36 mouse cellular contexts compared by ENCODE assay signal in genomic region chr16:13749306-13749705, GRCm38 (mm10). TPM values are rescaled to one million over a fixed set of nuclear protein-coding genes. Genes with fewer than 3 reads are reported as not detected.
"Had no signal": no experiment of that assay in that cellular context is flagged by ENCODE, and none has a peak within 500 bp of the region (broad histone marks: within the 10 kb centered on the region; RNA-seq: fewer than 3 reads in every experiment).

No protein-coding gene starts in this region.

- H3K9ac ChIP-seq: heart, embryonic 12.5 days; hindbrain, embryonic 12.5 days; hindbrain, embryonic 14.5 days; intestine, embryonic 15.5 days; limb, embryonic 12.5 days; liver, embryonic 13.5 days; liver, embryonic 15.5 days had no signal

- ATAC-seq: hindbrain, embryonic 16.5 days; inflammation-experienced regulatory T-cells, adult 6 months; intestine, embryonic 15.5 days had no signal

- H3K36me3 ChIP-seq: heart, embryonic 10.5 days; heart, embryonic 12.5 days; hindbrain, embryonic 10.5 days; hindbrain, embryonic 12.5 days; intestine, embryonic 15.5 days; limb, embryonic 10.5 days; limb, embryonic 12.5 days; liver, embryonic 13.5 days; liver, embryonic 15.5 days had no signal

- H3K4me1 ChIP-seq: heart, embryonic 10.5 days; heart, embryonic 12.5 days; intestine, embryonic 15.5 days; limb, embryonic 10.5 days; limb, embryonic 12.5 days; liver, embryonic 13.5 days had no signal

- H3K27me3 ChIP-seq: heart, embryonic 12.5 days; hindbrain, embryonic 12.5 days; intestine, embryonic 15.5 days; liver, embryonic 15.5 days had no signal

- H3K4me3 ChIP-seq: gastrocnemius, adult 2 months; heart, embryonic 10.5 days; heart, embryonic 12.5 days; hindbrain, embryonic 10.5 days; hindbrain, embryonic 12.5 days; intestine, embryonic 15.5 days; layer of hippocampus, adult 2 months; left cerebral cortex, adult 2 months; limb, embryonic 10.5 days; limb, embryonic 12.5 days; liver, embryonic 13.5 days; liver, embryonic 15.5 days had no signal

- H3K4me2 ChIP-seq: heart, embryonic 12.5 days; hindbrain, embryonic 12.5 days; hindbrain, embryonic 14.5 days; intestine, embryonic 15.5 days; limb, embryonic 12.5 days; liver, embryonic 11.5 days; liver, embryonic 13.5 days; liver, embryonic 15.5 days had no signal

- H3K9me3 ChIP-seq: heart, embryonic 10.5 days; heart, embryonic 12.5 days; hindbrain, embryonic 10.5 days; hindbrain, embryonic 12.5 days; intestine, embryonic 15.5 days; limb, embryonic 10.5 days; limb, embryonic 12.5 days; liver, embryonic 13.5 days; liver, embryonic 15.5 days had no signal

- DNase-seq: gastrocnemius, adult 2 months; gastrocnemius, postnatal 10 days; gastrocnemius, postnatal 25 days; heart, adult 18-20 months; heart, postnatal 10 days; heart, postnatal 4 days; kidney, adult 11 months; kidney, adult 2 months; kidney, postnatal 10 days; kidney, postnatal 25 days; kidney, postnatal 4 days; liver; liver, embryonic 13.5 days had no signal

- H3K27ac ChIP-seq: gastrocnemius, adult 2 months; heart, embryonic 10.5 days; hindbrain, embryonic 10.5 days; hindbrain, embryonic 12.5 days; hindbrain, embryonic 14.5 days; intestine, embryonic 15.5 days; layer of hippocampus, adult 2 months; left cerebral cortex, adult 2 months; limb, embryonic 10.5 days; limb, embryonic 12.5 days; liver, embryonic 13.5 days; liver, embryonic 15.5 days had no signal

RNA-seq across cellular contexts. Expression of gene Pla2g10, which starts 18.5 kb away (rescaled TPM):
- total RNA-seq: gastrocnemius, adult 2 months; gastrocnemius, postnatal 10 days; gastrocnemius, postnatal 25 days; gastrocnemius, postnatal 4 days; granulocyte monocyte progenitor cell, adult 5-6 weeks; heart, adult 18-20 months; heart, postnatal 10 days; heart, postnatal 25 days; heart, postnatal 4 days; layer of hippocampus, adult 2 months; layer of hippocampus, postnatal 10 days; layer of hippocampus, postnatal 25 days; left cerebral cortex, adult 2 months; left cerebral cortex, postnatal 14 days; left cerebral cortex, postnatal 36 days had no signal
- polyA plus RNA-seq: heart, embryonic 14.5 days; kidney, embryonic 14.5 days; limb, embryonic 12.5 days; liver, embryonic 13.5 days; liver, embryonic 15.5 days had no signal
